Mouse (Mus musculus): Measurements from ENCODE around the gene Efna2.

- no peak for TF ChIP-seq CTCF (IDR thresholded peaks at IDR 0.05; ENCODE audit: extremely low read depth, insufficient read depth, low read length)
- TF ChIP-seq POLR2A (IDR thresholded peaks at IDR 0.05; ENCODE audit: extremely low read depth, insufficient read depth, low read length), result no peak
Measured at GRCm38 (mm10) chr10:80180823-80181222, 1.5 kb downstream of the Efna2 start.
